Mouse (Mus musculus): ENCODE measurements around the gene Ceacam1. TPM values are rescaled to one million over a fixed set of nuclear protein-coding genes. Genes with fewer than 3 reads are reported as not detected.

Gene Ceacam1
- polyA plus RNA-seq, 1 experiment, result 3.5 TPM

DNA sequence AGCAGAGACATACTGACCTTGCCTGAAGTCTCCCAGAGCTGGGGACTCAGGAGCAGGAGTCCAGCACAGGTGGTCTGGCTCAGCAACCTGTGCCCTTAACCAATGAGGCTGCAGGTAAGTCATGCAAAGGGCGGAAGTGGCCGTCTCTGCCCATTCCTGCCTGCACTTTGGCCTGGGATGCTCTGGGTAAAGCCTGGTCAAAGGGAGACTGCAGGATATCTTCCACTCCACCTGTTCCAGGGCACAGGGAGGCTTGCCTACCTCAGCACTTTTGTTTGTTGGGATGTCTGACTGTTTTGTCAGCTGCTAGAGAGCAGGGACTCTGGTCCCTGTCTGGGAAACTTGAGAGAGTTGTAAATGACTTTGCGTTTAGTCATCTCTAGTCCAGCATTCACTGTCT lies 25.3 kb downstream of the Ceacam1 start:
- TF ChIP-seq CTCF (IDR thresholded peaks at IDR 0.05; ENCODE audit: borderline replicate concordance, insufficient read depth, low read depth, low read length) (no peak), POLR2A (IDR thresholded peaks at IDR 0.05; ENCODE audit: borderline replicate concordance, insufficient read depth, low read length) (no peak)
- WGBS, result 92% methylated on average over 3 of the region's 3 CpGs
- Histone ChIP-seq H3K4me3 (replicated peaks; ENCODE audit: insufficient read depth, low read depth, low read length) (no peak overlapping the region), H3K27ac (ENCODE audit: insufficient read depth, low read length) (no peak overlapping the region), H3K27me3 (ENCODE audit: control insufficient read depth, insufficient read depth, low read length) (no peaks in the 10 kb centered on the region), H3K4me1 (ENCODE audit: control insufficient read depth, insufficient read depth, low read length) (no peaks in the 10 kb centered on the region)
- DNase-seq, result no peak

DNA sequence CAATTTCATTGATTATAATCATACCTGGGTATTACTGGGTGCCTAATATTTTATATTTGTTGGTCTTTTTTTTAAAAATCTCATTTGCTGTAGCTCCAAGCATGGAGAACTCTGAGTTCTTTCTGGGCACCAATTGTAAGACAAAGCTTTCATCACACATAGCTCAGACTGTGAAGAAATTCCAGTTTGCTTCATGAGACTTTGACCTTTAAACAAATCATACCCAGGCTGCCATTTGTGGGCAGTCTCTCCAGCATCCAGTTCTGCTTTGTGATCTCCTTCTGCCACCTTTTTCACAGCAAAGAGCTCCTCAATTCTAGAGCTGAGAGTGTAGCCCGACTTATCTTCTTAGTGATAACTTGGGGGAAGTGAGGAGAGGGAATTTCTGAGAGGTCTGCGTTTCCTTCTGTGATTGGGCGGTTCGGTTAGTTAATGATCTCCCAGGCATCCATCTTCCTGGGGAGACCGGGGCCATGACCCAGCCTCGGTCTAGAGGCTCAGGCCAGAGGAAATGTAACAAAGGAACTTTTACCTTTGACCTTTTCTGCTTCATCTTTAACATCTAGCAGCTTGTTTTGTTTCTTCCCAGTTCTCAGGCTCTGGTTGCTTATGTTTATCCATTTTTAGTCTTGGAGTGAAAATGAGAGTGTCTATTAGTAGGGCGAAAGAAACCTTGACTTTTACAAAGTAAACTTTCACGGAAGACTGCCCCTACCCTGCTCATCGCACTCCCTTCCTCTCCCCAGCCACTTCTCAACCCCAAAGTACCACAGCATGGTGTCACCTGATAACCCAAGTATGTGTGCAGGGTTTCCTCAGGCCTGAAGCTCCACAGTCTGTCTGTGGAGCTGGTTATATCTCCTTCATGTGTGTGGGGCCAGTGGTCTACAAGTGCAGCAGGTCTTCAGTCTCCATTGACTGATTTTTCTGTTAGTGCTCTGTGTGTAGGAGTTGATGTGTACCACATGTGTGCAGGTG lies 27.2 kb downstream of the Ceacam1 start:
- H3K4me1 ChIP-seq (ENCODE audit: control insufficient read depth, insufficient read depth, low read length), result no peaks in the 10 kb centered on the region
- TF ChIP-seq CTCF (IDR thresholded peaks at IDR 0.05; ENCODE audit: borderline replicate concordance, insufficient read depth, low read depth, low read length) (no peak), POLR2A (IDR thresholded peaks at IDR 0.05; ENCODE audit: borderline replicate concordance, insufficient read depth, low read length) (no peak)
- H3K27ac ChIP-seq (ENCODE audit: insufficient read depth, low read length), result no peak overlapping the region
- 76% methylated on average over 9 of the region's 9 CpGs for WGBS
- no peaks in the 10 kb centered on the region for H3K27me3 ChIP-seq (ENCODE audit: control insufficient read depth, insufficient read depth, low read length)
- no peak overlapping the region for H3K4me3 ChIP-seq (replicated peaks; ENCODE audit: insufficient read depth, low read depth, low read length)
- no peak for DNase-seq

DNA sequence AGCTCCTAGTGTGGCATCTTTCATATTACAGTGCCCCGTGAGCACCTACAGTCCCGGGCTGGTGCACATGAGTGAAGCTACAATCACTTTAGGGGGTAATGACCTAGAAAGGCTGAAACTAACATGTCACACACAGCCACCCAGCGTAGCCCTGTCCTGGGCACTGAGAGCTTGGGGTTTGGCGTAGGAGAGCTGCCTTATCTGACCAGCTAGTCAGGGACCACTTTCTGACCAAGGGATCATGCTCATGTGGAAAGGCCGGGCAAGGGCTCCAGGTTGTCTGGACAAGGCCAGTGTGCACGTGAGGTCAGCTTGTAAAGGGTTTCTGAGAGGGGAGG lies 36.6 kb downstream of the Ceacam1 start:
- H3K27me3 ChIP-seq (ENCODE audit: control insufficient read depth, insufficient read depth, low read length), result no peaks in the 10 kb centered on the region
- no peak for DNase-seq
- WGBS, result 89% methylated on average over 6 of the region's 6 CpGs
- TF ChIP-seq POLR2A (IDR thresholded peaks at IDR 0.05; ENCODE audit: borderline replicate concordance, insufficient read depth, low read length) (no peak), CTCF (IDR thresholded peaks at IDR 0.05; ENCODE audit: borderline replicate concordance, insufficient read depth, low read depth, low read length) (no peak)
- H3K4me3 ChIP-seq (replicated peaks; ENCODE audit: insufficient read depth, low read depth, low read length), result no peak overlapping the region
- no peaks in the 10 kb centered on the region for H3K4me1 ChIP-seq (ENCODE audit: control insufficient read depth, insufficient read depth, low read length)
- no peak overlapping the region for H3K27ac ChIP-seq (ENCODE audit: insufficient read depth, low read length)

DNA sequence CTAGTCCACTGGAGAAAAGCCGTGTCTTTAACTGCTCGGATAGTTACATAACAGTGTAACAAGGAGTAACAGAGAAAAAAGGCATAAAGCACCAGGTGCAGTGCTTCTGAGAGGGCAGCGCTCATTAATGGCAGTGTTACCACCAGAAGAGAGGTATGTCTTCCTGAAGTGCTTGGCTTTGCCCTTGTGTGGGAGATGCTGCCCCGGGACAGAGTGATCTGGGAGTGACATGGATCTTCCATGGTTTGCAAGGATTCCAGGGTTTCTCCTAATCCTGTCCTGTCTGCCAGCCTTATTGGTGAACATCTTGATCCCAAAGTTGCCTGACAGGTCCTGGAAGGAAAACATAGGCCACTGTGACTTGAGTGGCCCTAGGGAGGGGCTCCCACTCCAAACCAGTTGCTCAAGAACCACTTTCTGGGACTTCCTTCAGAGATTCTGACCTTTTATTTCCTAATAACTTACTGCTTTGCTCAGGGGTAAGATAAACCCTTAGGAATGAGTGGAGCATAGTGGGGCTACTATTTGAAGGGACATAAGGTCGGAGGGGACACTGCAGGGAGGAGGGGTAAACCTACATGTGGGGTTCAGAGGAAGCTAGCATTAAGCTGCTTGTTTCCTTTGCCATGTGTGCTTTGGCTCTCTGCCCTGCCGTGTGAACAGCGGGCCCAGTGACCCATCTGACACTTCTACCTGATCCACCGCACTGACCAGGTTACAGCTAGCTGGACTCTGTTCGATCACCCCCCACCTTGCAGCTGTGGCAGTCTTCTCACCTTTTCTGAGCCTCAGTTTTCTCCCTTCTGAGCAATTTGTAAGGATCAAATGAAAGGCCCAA lies 37.2 kb downstream of the Ceacam1 start:
- H3K4me1 ChIP-seq (ENCODE audit: control insufficient read depth, insufficient read depth, low read length), result no peaks in the 10 kb centered on the region
- no peak overlapping the region for H3K4me3 ChIP-seq (replicated peaks; ENCODE audit: insufficient read depth, low read depth, low read length)
- 87% methylated on average over 9 of the region's 9 CpGs for WGBS
- TF ChIP-seq POLR2A (IDR thresholded peaks at IDR 0.05; ENCODE audit: borderline replicate concordance, insufficient read depth, low read length) (no peak), CTCF (IDR thresholded peaks at IDR 0.05; ENCODE audit: borderline replicate concordance, insufficient read depth, low read depth, low read length) (no peak)
- H3K27ac ChIP-seq (ENCODE audit: insufficient read depth, low read length), result no peak overlapping the region
- DNase-seq, result no peak
- H3K27me3 ChIP-seq (ENCODE audit: control insufficient read depth, insufficient read depth, low read length), result no peaks in the 10 kb centered on the region

GRCm38 (mm10) chr7:25439124-25439822 lies 38.1 kb downstream of the Ceacam1 start:
- 84% methylated on average over 8 of the region's 8 CpGs for WGBS
- H3K4me1 ChIP-seq (ENCODE audit: control insufficient read depth, insufficient read depth, low read length), result no peaks in the 10 kb centered on the region
- no peak for TF ChIP-seq POLR2A (IDR thresholded peaks at IDR 0.05; ENCODE audit: borderline replicate concordance, insufficient read depth, low read length)
- no peak for TF ChIP-seq CTCF (IDR thresholded peaks at IDR 0.05; ENCODE audit: borderline replicate concordance, insufficient read depth, low read depth, low read length)
- H3K4me3 ChIP-seq (replicated peaks; ENCODE audit: insufficient read depth, low read depth, low read length), result no peak overlapping the region
- no peaks in the 10 kb centered on the region for H3K27me3 ChIP-seq (ENCODE audit: control insufficient read depth, insufficient read depth, low read length)
- H3K27ac ChIP-seq (ENCODE audit: insufficient read depth, low read length), result no peak overlapping the region
- DNase-seq, result no peak

- H3K4me3 ChIP-seq (replicated peaks; ENCODE audit: insufficient read depth, low read depth, low read length), result no peak overlapping the region
- no peak for DNase-seq
- no peak for TF ChIP-seq POLR2A (IDR thresholded peaks at IDR 0.05; ENCODE audit: borderline replicate concordance, insufficient read depth, low read length)
- TF ChIP-seq CTCF (IDR thresholded peaks at IDR 0.05; ENCODE audit: borderline replicate concordance, insufficient read depth, low read depth, low read length), result no peak
- no peak overlapping the region for H3K27ac ChIP-seq (ENCODE audit: insufficient read depth, low read length)
- H3K27me3 ChIP-seq (ENCODE audit: control insufficient read depth, insufficient read depth, low read length), result no peaks in the 10 kb centered on the region
- 92% methylated on average over 2 of the region's 2 CpGs for WGBS
- no peaks in the 10 kb centered on the region for H3K4me1 ChIP-seq (ENCODE audit: control insufficient read depth, insufficient read depth, low read length)
Observed at GRCm38 (mm10) chr7:25436704-25437103, 40.7 kb downstream of the Ceacam1 start.

GRCm38 (mm10) chr7:25436226-25436625 lies 41.2 kb downstream of the Ceacam1 start:
- DNase-seq, result no peak
- Histone ChIP-seq H3K27ac (ENCODE audit: insufficient read depth, low read length) (no peak overlapping the region), H3K4me3 (replicated peaks; ENCODE audit: insufficient read depth, low read depth, low read length) (no peak overlapping the region), H3K27me3 (ENCODE audit: control insufficient read depth, insufficient read depth, low read length) (no peaks in the 10 kb centered on the region), H3K4me1 (ENCODE audit: control insufficient read depth, insufficient read depth, low read length) (no peaks in the 10 kb centered on the region)
- WGBS, result 84% methylated on average over 6 of the region's 6 CpGs
- TF ChIP-seq POLR2A (IDR thresholded peaks at IDR 0.05; ENCODE audit: borderline replicate concordance, insufficient read depth, low read length), result no peak
